Comparison of ENCODE assay signal across 22 mouse cellular contexts in genomic region chr10:21790991-21791390, GRCm38 (mm10).
DNase-seq lines count a peak whose midpoint lies in the region; ATAC-seq lines count a peak whose summit lies in the region.
"Had no signal": no experiment of that assay in that cellular context is flagged by ENCODE, and none has a peak within 500 bp of the region (broad histone marks: within the 10 kb centered on the region; RNA-seq: fewer than 3 reads in every experiment).

No protein-coding gene starts in this region.

- H3K4me1 ChIP-seq in forebrain, embryonic 10.5 days: peaks cover 12% of the 10 kb centered on the region; the same call in 1 of the 2 replicates
- no peaks in the 10 kb centered on the region for H3K4me1 ChIP-seq in hindbrain, embryonic 11.5 days (replicated peaks; ENCODE audit: control insufficient read depth, insufficient read depth, low read length)

- no peak overlapping the region for H3K4me3 ChIP-seq in forebrain, embryonic 10.5 days
- H3K4me3 ChIP-seq in hindbrain, embryonic 11.5 days (ENCODE audit: low read depth, low read length): no peak overlapping the region
- H3K4me3 ChIP-seq: embryonic facial prominence, embryonic 10.5 days; limb, embryonic 15.5 days; midbrain, embryonic 15.5 days; neural tube, embryonic 15.5 days had no signal

- peak; percentile 28 for DNase-seq in thymus, postnatal 0 days (ENCODE audit: low spot score)
- DNase-seq in thymus, adult 18-20 months: no peak
- DNase-seq in NIH3T3 (ENCODE audit: low read depth): peak; percentile 42
- peak; percentile 20 for DNase-seq in thymus, postnatal 4 days
- no peak for DNase-seq in kidney, postnatal 10 days
- DNase-seq in forebrain, embryonic 10.5 days (ENCODE audit: extremely low spot score, low spot score): no peak
- no peak for DNase-seq in hindbrain, embryonic 11.5 days (ENCODE audit: low spot score)
- DNase-seq: adrenal gland, postnatal 36 days; cerebellum, adult 11 months; cerebellum, adult 9-11 months; kidney, postnatal 36 days; left cerebral cortex, postnatal 4 days; lung, embryonic 14.5 days had no signal

- H3K4me2 ChIP-seq in hindbrain, embryonic 11.5 days (replicated peaks; ENCODE audit: low read depth, low read length): no peak overlapping the region
- H3K4me2 ChIP-seq: limb, embryonic 15.5 days; lung, embryonic 14.5 days; midbrain, embryonic 15.5 days; neural tube, embryonic 15.5 days had no signal

- peak; percentile 38; the same call in 1 of the 2 replicates for ATAC-seq in megakaryocyte, adult 5-6 weeks (ENCODE audit: poor library complexity, severe bottlenecking)
- ATAC-seq in hindbrain, embryonic 11.5 days (ENCODE audit: low FRiP score): no peak
- ATAC-seq: hindbrain, postnatal 0 days; intestine, postnatal 0 days; midbrain, embryonic 15.5 days had no signal

- no peaks in the 10 kb centered on the region for H3K27me3 ChIP-seq in forebrain, embryonic 10.5 days (ENCODE audit: poor library complexity, severe bottlenecking)
- no peaks in the 10 kb centered on the region for H3K27me3 ChIP-seq in hindbrain, embryonic 11.5 days (ENCODE audit: control insufficient read depth, insufficient read depth, low read length)
- H3K27me3 ChIP-seq: CH12.LX; limb, embryonic 15.5 days; midbrain, embryonic 15.5 days; neural tube, embryonic 15.5 days had no signal

- H3K36me3 ChIP-seq in forebrain, embryonic 10.5 days (replicated peaks): no peaks in the 10 kb centered on the region
- no peaks in the 10 kb centered on the region for H3K36me3 ChIP-seq in hindbrain, embryonic 11.5 days (ENCODE audit: control insufficient read depth, insufficient read depth, low read length)
- H3K36me3 ChIP-seq: embryonic facial prominence, embryonic 10.5 days; limb, embryonic 15.5 days; midbrain, embryonic 15.5 days; neural tube, embryonic 15.5 days had no signal

- H3K9ac ChIP-seq in hindbrain, embryonic 11.5 days (ENCODE audit: low read depth, low read length): no peak overlapping the region
- H3K9ac ChIP-seq: limb, embryonic 15.5 days; liver, embryonic 14.5 days; lung, embryonic 14.5 days; midbrain, embryonic 15.5 days; neural tube, embryonic 15.5 days had no signal

- no peaks in the 10 kb centered on the region for H3K9me3 ChIP-seq in forebrain, embryonic 10.5 days
- H3K9me3 ChIP-seq in hindbrain, embryonic 11.5 days (ENCODE audit: control insufficient read depth, low read length): no peaks in the 10 kb centered on the region
- H3K9me3 ChIP-seq: embryonic facial prominence, embryonic 10.5 days; limb, embryonic 15.5 days; midbrain, embryonic 15.5 days; neural tube, embryonic 15.5 days had no signal

- 93% methylated on average over 3 of the region's 3 CpGs for WGBS in forebrain, embryonic 10.5 days
- 85% methylated on average over 3 of the region's 3 CpGs for WGBS in hindbrain, embryonic 11.5 days

- H3K27ac ChIP-seq in forebrain, embryonic 10.5 days: no peak overlapping the region
- no peak overlapping the region for H3K27ac ChIP-seq in hindbrain, embryonic 11.5 days (ENCODE audit: low read depth, low read length)
- H3K27ac ChIP-seq: embryonic facial prominence, embryonic 10.5 days; hindbrain, postnatal 0 days; limb, embryonic 15.5 days; liver, embryonic 14.5 days; midbrain, embryonic 15.5 days; neural tube, embryonic 15.5 days had no signal

Comparison
In these comparisons a context has a peak if more than half of its experiments do, and no peak if none do; other contexts are left out.
1. DNase-seq: peak in thymus, postnatal 0 days (single experiment), NIH3T3 (single experiment) and thymus, postnatal 4 days (single experiment); none in thymus, adult 18-20 months (0 of 2), kidney, postnatal 10 days (single experiment), forebrain, embryonic 10.5 days (single experiment) and hindbrain, embryonic 11.5 days (single experiment).